Mouse (Mus musculus) cerebellum, adult 9-11 months (tissue): ENCODE measurements around the gene Rpsa.

ENCODE experiments used
- DNase-seq: peaks from one replicate; pipeline ENCODE4 v3.0.0; 2022

Rpsa gene

DNA sequence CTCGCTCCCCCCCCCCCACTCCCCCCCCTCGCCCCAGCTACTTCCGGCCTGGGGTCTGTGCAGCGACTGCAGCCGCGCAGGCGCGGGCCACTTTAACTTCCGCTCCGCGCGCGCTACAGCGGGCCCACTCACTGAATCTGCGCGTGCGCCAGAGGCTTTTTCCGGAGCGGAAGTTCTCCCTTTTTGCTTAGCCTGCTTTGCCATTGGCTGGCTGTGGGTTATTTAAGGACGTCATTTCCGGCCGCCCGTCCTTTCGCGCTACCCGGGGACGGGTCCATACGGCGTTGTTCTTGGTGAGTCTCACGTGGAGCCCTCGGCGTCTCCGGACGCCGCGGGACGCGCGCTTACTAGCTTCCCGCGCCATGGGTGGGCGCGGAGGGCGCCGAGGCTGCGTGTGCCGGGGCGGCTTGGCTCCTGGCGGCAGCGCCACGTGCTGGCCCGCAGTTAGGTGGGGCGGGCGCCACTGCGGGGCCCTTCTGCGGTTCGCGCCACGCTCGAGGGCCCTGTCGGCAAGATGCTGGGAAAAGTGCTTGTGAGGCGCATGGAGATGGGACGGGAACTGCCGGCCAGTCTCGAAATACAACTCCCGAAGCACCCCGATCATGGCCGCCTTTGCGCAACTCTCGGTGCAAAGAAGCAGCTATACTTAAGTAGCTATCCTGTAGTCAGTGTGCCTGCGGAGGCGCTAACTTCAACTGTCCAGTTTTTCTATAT is at the start of gene Rpsa:
Gene Rpsa, plus strand, starts transcription at position 152 of the 714 bp plus-strand sequence.
- DNase-seq = peak; percentile 99

GRCm38 (mm10) chr9:120078241-120078640 is 49.2 kb upstream of the Rpsa start:
- no peak for DNase-seq

DNA sequence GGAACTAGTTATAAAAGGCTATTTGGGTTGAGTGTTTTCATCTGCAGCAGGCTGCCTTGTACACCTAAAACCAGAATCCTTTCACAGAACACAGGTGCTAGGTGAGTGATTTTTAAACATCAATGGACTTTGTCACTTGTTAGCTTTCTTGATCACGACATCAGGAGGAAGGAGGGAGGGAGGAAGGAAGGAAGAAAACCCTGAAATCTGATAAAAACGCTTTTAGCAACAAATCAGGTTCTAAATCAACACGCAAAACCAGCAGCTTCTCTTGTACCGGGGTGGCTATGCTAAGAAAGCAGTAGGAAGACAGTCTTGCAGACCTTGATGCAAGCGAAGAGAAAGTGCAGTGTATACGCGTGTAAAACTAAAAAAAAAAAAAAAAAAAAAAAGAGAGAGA is 47.6 kb upstream of the Rpsa start:
- DNase-seq = no peak

GRCm38 (mm10) chr9:120080546-120081108 is 46.9 kb upstream of the Rpsa start:
- DNase-seq = no peak

DNA sequence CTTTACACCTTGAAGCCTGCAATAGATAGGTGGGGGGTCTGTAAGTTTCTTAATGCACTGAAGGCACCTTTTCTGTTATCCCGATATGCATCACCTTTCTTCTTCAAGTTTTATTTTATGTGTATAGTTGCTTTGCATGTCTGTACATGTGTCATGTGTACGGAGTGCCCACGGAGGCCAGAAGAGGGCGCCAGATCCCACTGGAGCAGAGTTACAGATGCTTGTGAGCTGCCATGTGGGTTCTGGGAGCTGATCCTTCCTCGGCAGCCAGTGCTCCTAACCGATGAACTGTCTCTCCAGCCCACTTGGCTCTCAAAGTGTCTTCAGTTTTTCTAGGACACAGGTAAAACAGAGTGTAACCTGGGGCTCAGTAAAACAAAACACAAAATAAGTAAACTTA is 46.2 kb upstream of the Rpsa start:
- DNase-seq = no peak

GRCm38 (mm10) chr9:120081967-120082366 is 45.5 kb upstream of the Rpsa start:
- DNase-seq = no peak

DNA sequence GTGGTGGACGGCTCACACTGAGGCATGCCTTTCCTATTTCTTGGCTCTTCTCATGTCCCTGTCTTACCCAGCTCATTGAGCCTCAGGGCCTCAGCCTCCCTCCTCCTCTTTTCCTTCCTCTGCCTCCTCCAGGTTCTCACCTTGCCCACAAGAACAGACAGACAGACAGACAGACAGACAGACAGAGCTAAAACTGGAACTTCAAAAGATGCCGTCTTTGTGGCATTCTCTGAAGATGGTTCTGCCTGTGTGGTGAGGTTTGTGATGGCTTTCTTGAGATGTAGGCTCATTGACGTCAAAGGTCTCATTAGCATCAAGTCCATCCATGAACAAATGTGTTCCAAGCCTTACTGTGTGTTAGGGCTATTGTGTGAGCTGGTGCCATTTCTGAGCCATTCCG is 44.8 kb upstream of the Rpsa start:
- DNase-seq = no peak

DNA sequence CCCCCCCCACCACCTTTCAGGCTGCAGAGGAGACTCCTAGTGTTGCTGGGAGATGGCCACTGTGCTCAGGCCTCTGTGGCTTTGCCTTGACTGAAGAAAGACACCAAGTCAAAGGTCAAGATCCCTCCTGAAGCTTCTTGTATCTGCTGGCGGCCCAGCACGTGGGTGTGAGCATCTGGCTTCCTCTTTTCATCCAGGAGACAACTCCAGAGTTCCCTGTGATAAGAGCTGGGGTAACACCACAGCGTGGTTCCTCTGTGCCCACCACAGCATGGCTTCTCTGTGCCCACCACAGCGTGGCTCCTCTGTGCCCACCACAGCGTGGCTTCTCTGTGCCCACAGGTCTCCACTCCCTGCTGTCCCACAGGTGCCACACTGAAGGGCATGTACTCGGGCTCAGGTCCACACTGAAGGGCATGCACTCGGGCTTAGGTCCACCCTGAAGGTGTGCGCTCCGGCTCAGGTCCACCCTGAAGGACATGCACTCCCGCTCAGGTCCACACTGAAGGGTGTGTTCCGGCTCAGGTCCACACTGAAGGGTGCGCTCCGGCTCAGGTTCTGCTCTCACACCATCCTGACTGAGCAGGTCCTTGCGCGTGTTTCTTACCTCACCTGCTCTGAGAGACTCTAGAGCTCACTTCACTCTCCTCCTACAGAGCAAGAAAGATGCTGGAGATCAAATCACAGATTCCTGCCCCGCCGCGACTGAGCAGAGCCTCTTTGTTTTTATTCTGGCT is 44.2 kb upstream of the Rpsa start:
- DNase-seq = no peak

GRCm38 (mm10) chr9:120084406-120084805 is 43.1 kb upstream of the Rpsa start:
- DNase-seq = no peak

DNA sequence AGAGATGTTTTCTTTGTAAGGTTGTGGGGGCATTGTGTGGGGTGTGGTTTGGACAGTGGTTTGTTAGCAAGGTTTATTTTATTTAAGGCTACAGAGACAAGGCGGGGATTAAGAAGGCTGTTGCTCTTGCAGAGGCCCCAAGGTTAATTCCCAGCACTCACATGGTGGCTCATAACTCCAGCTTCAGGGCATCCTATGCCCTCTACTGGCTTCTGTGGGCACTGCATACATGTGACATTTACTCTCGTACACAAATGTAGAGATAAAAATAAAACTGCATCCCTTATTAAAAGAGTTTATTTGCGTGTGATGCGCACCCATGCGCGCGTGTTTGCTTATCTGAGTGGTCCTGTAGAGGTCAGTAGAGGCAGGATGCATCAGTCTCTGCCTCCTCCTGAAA is 38.4 kb upstream of the Rpsa start:
- no peak for DNase-seq

DNA sequence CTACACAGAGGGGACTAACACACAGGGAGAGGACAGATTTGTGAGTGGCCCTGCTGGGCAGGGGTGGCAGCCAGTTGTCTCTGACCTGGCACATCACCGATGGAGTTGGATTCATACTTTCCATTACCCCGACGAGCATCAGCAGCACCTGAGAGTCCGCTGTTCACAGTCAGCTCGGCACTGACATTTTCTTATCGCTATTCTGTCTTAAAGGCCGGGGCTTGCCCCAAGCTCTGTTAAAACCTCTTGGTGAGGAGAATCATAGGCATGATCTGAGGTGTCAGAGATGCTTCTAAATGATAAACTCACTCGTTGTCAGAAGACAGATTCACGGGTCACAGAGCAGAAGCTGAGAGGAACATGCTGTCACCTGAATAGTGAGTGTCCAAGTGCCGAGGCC is 36.4 kb upstream of the Rpsa start:
- no peak for DNase-seq

GRCm38 (mm10) chr9:120091696-120092238 is 35.7 kb upstream of the Rpsa start, which contains the start of gene Ccr8:
Gene Ccr8 (plus strand): TSS chr9:120092114.
- no peak for DNase-seq

DNA sequence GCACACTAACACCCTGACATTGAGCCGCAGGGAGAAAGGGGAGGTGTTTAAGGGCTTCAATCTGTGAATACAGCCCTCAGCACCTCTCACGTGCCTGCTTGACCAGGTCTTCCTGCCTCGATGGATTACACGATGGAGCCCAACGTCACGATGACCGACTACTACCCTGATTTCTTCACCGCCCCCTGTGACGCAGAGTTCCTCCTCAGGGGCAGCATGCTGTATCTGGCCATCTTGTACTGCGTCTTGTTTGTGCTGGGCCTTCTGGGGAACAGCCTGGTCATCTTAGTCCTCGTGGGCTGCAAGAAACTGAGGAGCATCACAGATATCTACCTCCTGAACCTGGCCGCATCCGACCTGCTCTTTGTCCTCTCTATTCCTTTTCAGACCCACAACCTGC is 33.8 kb upstream of the Rpsa start:
- DNase-seq = no peak

- no peak for DNase-seq
These were observed 31.6 kb upstream of the Rpsa start for GRCm38 (mm10) chr9:120095886-120096285.

- DNase-seq = peak; percentile 46
These were observed 28.8 kb upstream of the Rpsa start for GRCm38 (mm10) chr9:120098682-120099081.

DNA sequence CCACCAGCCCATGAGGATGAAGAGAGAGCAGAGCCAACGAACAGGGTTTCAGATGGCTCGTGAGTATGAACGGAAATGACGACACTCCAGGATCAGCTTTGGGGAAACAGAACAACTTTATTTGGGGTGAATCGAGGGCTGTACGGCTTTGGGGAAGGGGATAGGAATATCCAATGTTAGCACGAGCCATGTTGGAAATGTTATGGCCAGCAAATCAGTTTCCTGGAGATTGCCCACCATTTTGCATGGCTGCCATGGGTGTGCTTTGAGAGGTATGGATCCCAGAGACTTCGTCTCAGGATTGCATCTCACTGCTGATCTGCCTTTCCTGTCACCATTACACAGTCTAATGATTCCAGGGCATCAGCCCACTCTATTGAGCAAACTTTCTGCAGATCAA is 28.2 kb upstream of the Rpsa start:
- DNase-seq = no peak

DNA sequence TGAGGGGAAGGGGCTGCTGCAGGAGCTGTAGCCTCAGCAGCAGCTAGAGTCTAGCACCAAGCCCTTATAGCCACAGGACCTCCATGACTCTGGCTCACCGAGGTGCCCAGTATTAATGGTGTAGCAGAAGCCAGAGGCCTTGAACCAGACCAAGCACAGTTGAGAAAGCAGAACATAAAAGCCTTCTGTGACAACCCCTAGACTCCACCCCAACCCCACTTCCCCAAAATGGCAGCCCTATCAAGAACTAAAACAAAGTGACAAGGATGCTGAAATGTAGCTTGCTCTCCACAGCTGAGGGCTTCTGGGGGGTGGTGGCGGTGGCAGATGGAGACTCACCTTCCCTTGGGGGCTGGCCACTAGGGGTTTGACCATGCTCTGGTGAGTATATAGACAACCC is 26.3 kb upstream of the Rpsa start:
- no peak for DNase-seq

DNA sequence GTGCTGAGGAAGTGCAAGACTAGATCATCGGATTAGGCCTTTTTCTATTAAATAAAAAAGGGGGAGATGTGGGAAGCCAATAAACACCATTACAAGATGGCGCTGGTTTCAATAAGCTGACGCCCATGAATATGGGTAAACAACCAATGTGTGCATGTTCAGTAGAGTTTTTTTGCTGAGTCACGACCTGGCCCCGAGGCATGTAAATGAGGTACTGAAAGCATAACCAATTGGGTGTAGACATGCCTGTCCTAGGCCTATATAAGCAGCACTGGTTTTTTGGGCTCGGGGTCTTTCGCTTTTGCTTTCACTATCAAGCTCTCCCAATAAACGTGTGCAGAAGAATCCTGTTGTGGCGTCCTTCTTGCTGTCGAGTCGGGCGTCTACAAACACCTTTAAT is 18.5 kb upstream of the Rpsa start:
- peak; percentile 25 for DNase-seq

- peak; percentile 96 for DNase-seq
These were observed 17.1 kb upstream of the Rpsa start, which contains the start of gene Slc25a38 for GRCm38 (mm10) chr9:120110211-120111018. Gene Slc25a38 (plus strand): TSS chr9:120110374.

DNA sequence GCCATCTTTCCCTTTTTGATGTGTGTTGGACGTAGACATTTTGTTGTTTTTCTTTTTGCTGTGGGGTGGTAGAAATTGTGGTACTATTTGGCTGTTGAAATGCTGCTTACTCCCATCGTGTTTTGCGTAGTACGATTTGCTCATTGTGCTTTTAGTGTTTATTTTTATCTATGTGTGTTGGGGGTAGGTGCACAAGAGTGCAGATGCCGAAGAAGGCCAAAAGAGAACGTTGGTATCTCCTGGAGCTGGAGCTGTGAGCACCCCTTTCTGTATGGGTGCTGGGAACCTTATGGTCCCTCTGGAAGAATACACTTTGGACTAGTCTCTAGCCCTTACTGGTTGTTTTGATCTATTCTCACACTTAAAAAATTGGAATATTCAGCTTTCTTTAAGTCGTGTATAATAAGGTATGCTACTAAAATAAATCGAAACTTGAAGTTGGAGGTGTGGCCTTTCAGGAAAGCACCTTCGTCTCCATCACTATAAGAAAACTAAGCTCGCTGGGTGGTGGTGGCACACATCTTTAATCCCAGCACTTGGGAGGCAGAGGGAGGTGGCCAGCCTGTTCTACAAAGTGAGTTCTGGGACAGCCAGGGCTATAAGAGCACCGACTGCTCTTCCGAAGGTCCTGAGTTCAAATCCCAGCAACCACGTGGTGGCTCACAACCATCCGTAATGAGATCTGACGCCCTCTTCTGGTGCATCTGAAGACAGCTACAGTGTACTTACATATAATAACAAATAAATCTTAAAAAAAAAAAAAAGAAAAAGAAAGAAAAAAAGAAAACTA is 16.1 kb upstream of the Rpsa start:
- no peak for DNase-seq

DNA sequence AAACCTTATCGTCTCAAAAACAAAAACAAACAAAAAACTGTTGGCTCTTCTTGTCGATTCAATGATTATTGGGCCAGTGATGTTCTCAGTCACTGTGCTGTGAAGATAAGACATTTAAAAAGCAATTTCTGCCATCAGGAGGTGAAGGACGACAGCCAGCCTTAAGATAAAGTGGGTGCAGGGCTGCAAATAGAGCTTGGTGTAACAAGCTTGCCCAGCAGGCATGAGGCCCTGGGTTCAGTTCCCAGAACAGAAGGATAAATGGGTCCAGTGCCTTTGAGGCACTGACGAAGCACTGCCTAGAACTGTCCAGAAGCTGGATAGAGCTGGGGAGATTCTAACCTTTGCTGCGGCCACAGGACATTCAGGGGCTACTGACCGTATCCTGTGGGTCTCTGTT is 15.0 kb upstream of the Rpsa start:
- no peak for DNase-seq

DNA sequence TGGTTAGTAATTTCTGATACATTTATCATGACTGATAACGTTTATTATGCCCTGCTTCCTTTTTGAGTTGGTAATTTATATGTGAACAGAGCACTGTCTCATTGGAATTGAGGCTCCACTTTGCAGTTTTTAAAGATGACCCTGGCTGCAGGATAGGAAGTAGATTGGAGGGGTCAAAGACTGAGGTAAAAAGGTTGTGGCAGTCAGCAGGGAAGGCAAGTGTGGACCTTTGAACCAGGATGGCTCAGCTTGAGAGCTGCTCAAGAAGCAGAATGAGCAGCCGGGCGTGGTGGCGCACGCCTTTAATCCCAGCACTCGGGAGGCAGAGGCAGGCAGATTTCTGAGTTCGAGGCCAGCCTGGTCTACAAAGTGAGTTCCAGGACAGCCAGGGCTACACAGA is 14.0 kb upstream of the Rpsa start:
- DNase-seq = no peak
